Comparison of ENCODE assay signal across 20 mouse cellular contexts in the genomic region with DNA sequence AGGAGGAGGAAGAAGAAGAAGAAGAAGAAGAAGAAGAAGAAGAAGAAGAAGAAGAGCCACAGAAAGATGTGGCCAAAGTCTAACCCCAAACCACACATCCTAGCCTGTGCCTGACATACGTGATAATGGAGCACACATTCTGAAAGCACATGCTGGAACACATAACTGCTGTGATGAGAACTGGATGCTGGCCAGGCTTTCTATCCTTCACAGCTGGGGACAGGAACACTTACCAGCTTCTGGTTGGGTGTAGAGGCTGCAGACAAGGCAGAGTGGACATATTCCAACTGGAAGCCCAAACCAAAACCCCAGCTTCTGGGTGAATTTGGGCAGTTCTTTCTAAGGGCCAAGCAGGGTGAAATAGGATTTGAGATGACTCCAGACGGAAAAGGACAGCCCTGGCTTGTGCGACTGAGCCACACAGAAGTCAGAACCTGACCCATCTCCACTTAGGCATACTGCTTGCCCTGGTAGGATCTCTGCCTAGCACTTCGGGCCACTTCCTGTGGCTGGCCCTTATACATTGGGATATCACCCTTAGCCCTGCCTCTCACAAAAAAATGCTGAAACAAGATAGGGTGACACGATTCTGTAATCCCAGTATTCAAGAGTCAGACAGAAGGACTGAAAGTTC. TPM values are rescaled to one million over a fixed set of nuclear protein-coding genes. Genes with fewer than 3 reads are reported as not detected.
DNase-seq lines count a peak whose midpoint lies in the region; ATAC-seq and TF ChIP-seq lines count a peak whose summit lies in the region.
"Had no signal": no experiment of that assay in that cellular context is flagged by ENCODE, and none has a peak within 500 bp of the region (broad histone marks: within the 10 kb centered on the region; RNA-seq: fewer than 3 reads in every experiment).

No protein-coding gene starts in this region.

- H3K36me3 ChIP-seq in heart, postnatal 0 days (replicated peaks; ENCODE audit: control insufficient read depth, insufficient read depth, low read length) = no peaks in the 10 kb centered on the region
- no peaks in the 10 kb centered on the region for H3K36me3 ChIP-seq in kidney, adult 2 months (ENCODE audit: control insufficient read depth, insufficient read depth, low read length)
- H3K36me3 ChIP-seq in stomach, embryonic 14.5 days (ENCODE audit: control insufficient read depth, insufficient read depth, low read length) = no peaks in the 10 kb centered on the region
- no peaks in the 10 kb centered on the region for H3K36me3 ChIP-seq in stomach, postnatal 0 days (ENCODE audit: control insufficient read depth, insufficient read depth, low read length)
- H3K36me3 ChIP-seq: embryonic facial prominence, embryonic 15.5 days; forebrain, embryonic 10.5 days; limb, embryonic 13.5 days; liver, embryonic 15.5 days had no signal

- peak; percentile 66 for ATAC-seq in heart, postnatal 0 days (ENCODE audit: insufficient read depth, low read depth)
- ATAC-seq in stomach, embryonic 14.5 days (ENCODE audit: insufficient number of reproducible peaks, insufficient read depth, low FRiP score, low read depth) = peak; percentile 34; the same call in 1 of the 2 replicates
- ATAC-seq in stomach, postnatal 0 days (ENCODE audit: low FRiP score, low TSS enrichment) = no peak

- TF ChIP-seq EP300 in heart, postnatal 0 days (IDR thresholded peaks at IDR 0.05; ENCODE audit: low read depth) = no peak
- no peak for TF ChIP-seq EP300 in stomach, postnatal 0 days (optimal IDR thresholded peaks at IDR 0.05)

- DNase-seq in heart, postnatal 0 days (ENCODE audit: low spot score) = peak; percentile 70
- no peak for DNase-seq in heart, adult 9 months (ENCODE audit: low spot score in 2 of 2)
- peak; percentile 17 for DNase-seq in kidney, postnatal 14 days
- DNase-seq in kidney, adult 2 months = no peak
- no peak for DNase-seq in stomach, postnatal 0 days (ENCODE audit: low spot score)
- no peak for DNase-seq in layer of hippocampus, adult 11-12 months (ENCODE audit: low spot score)
- DNase-seq in left cerebral cortex, adult 2 months (ENCODE audit: extremely low spot score in 1 of 2, low spot score in 2 of 2) = no peak
- DNase-seq: adrenal gland, postnatal 25 days; cerebellum, adult 8-10 months; gastrocnemius, postnatal 36 days; kidney, adult 8-10 months; layer of hippocampus, adult 9-11 months; right cerebral cortex, adult 18-20 months had no signal

- H3K4me1 ChIP-seq in heart, postnatal 0 days (ENCODE audit: control insufficient read depth, insufficient read depth) = peaks cover 23% of the 10 kb centered on the region
- no peaks in the 10 kb centered on the region for H3K4me1 ChIP-seq in kidney, adult 2 months (ENCODE audit: control insufficient read depth, insufficient read depth, low read length)
- H3K4me1 ChIP-seq in stomach, embryonic 14.5 days (ENCODE audit: control insufficient read depth, insufficient read depth, low read length) = peaks cover 10% of the 10 kb centered on the region; the same call in 1 of the 2 replicates
- no peaks in the 10 kb centered on the region for H3K4me1 ChIP-seq in stomach, postnatal 0 days (replicated peaks; ENCODE audit: control insufficient read depth, insufficient read depth)

- intact Hi-C loops in left cerebral cortex, adult 2 months (cut with DNase I) = no loop called here

- no peaks in the 10 kb centered on the region for H3K27me3 ChIP-seq in heart, postnatal 0 days (ENCODE audit: control insufficient read depth, insufficient read depth, low read length)
- no peaks in the 10 kb centered on the region for H3K27me3 ChIP-seq in kidney, adult 2 months (replicated peaks; ENCODE audit: control insufficient read depth, insufficient read depth, low read length)
- no peaks in the 10 kb centered on the region for H3K27me3 ChIP-seq in stomach, embryonic 14.5 days (ENCODE audit: control insufficient read depth, insufficient read depth, low read length)
- H3K27me3 ChIP-seq in stomach, postnatal 0 days (ENCODE audit: control insufficient read depth, insufficient read depth, low read length) = no peaks in the 10 kb centered on the region
- H3K27me3 ChIP-seq: embryonic facial prominence, embryonic 15.5 days; limb, embryonic 13.5 days; liver, embryonic 15.5 days had no signal

- no peaks in the 10 kb centered on the region for H3K9me3 ChIP-seq in heart, postnatal 0 days (replicated peaks; ENCODE audit: control insufficient read depth, low read length)
- H3K9me3 ChIP-seq in stomach, embryonic 14.5 days (ENCODE audit: control insufficient read depth, low read depth, low read length) = no peaks in the 10 kb centered on the region
- no peaks in the 10 kb centered on the region for H3K9me3 ChIP-seq in stomach, postnatal 0 days (ENCODE audit: control insufficient read depth, low read length)
- H3K9me3 ChIP-seq: embryonic facial prominence, embryonic 15.5 days; forebrain, embryonic 10.5 days; limb, embryonic 13.5 days; liver, embryonic 15.5 days had no signal

- TF ChIP-seq POLR2A in kidney, adult 2 months (IDR thresholded peaks at IDR 0.05; ENCODE audit: low read depth, low read length) = no peak

- no peak overlapping the region for H3K27ac ChIP-seq in heart, postnatal 0 days (ENCODE audit: low read depth)
- no peak overlapping the region for H3K27ac ChIP-seq in kidney, adult 2 months (ENCODE audit: insufficient read depth, low read depth, low read length)
- no peak overlapping the region; the same call in 1 of the 2 replicates for H3K27ac ChIP-seq in stomach, embryonic 14.5 days (ENCODE audit: low read length)
- H3K27ac ChIP-seq in stomach, postnatal 0 days (replicated peaks) = no peak overlapping the region
- H3K27ac ChIP-seq in left cerebral cortex, adult 2 months = no peak overlapping the region
- H3K27ac ChIP-seq: embryonic facial prominence, embryonic 15.5 days; hindbrain, embryonic 14.5 days; limb, embryonic 13.5 days; liver, embryonic 15.5 days had no signal

- no peak overlapping the region for H3K9ac ChIP-seq in heart, postnatal 0 days (replicated peaks; ENCODE audit: low read depth, low read length)
- H3K9ac ChIP-seq in stomach, embryonic 14.5 days (replicated peaks; ENCODE audit: low read depth, low read length) = no peak overlapping the region
- no peak overlapping the region for H3K9ac ChIP-seq in stomach, postnatal 0 days (ENCODE audit: low read length)
- H3K9ac ChIP-seq: embryonic facial prominence, embryonic 15.5 days; hindbrain, embryonic 14.5 days; limb, embryonic 13.5 days; liver, embryonic 15.5 days had no signal

- no peak for TF ChIP-seq CTCF in heart, postnatal 0 days (IDR thresholded peaks at IDR 0.05; ENCODE audit: low read depth)
- no peak for TF ChIP-seq CTCF in kidney, adult 2 months (conservative IDR thresholded peaks at IDR 0.05; ENCODE audit: insufficient read depth, insufficient read length, low read depth, low read length)
- TF ChIP-seq CTCF in stomach, postnatal 0 days (IDR thresholded peaks at IDR 0.05; ENCODE audit: low read depth) = no peak
- no peak for TF ChIP-seq CTCF in left cerebral cortex, adult 2 months (IDR thresholded peaks at IDR 0.05)

- WGBS in heart, postnatal 0 days = 62% methylated on average over 5 of the region's 5 CpGs
- 79% methylated on average over 5 of the region's 5 CpGs for WGBS in kidney, adult 2 months
- WGBS in stomach, embryonic 14.5 days = 71% methylated on average over 5 of the region's 5 CpGs
- WGBS in stomach, postnatal 0 days = 59% methylated on average over 5 of the region's 5 CpGs

- no peak overlapping the region for H3K4me2 ChIP-seq in heart, postnatal 0 days (ENCODE audit: low read depth, low read length)
- H3K4me2 ChIP-seq in stomach, embryonic 14.5 days (replicated peaks; ENCODE audit: low read depth, low read length) = no peak overlapping the region
- H3K4me2 ChIP-seq in stomach, postnatal 0 days (replicated peaks; ENCODE audit: low read depth) = no peak overlapping the region
- H3K4me2 ChIP-seq: embryonic facial prominence, embryonic 15.5 days; heart, embryonic 11.5 days; hindbrain, embryonic 14.5 days; limb, embryonic 13.5 days; liver, embryonic 15.5 days had no signal

- no peak overlapping the region for H3K4me3 ChIP-seq in heart, postnatal 0 days (ENCODE audit: low read depth, low read length)
- no peak overlapping the region for H3K4me3 ChIP-seq in kidney, adult 2 months (ENCODE audit: insufficient read depth, low read depth, low read length)
- no peak overlapping the region for H3K4me3 ChIP-seq in stomach, embryonic 14.5 days (ENCODE audit: low read depth, low read length)
- H3K4me3 ChIP-seq in stomach, postnatal 0 days (ENCODE audit: low read depth, low read length) = no peak overlapping the region
- no peak overlapping the region for H3K4me3 ChIP-seq in left cerebral cortex, adult 2 months
- H3K4me3 ChIP-seq: embryonic facial prominence, embryonic 15.5 days; forebrain, embryonic 10.5 days; limb, embryonic 13.5 days; liver, embryonic 15.5 days had no signal

RNA-seq across cellular contexts. Expression of a gene that starts 15.1 kb away (rescaled TPM):
- total RNA-seq in heart, postnatal 0 days (2014; rRNA removed; ENCODE audit: low replicate concordance) = 53.0 and 85.3 TPM in 2 replicates
- polyA plus RNA-seq in heart, postnatal 0 days (2015; fragmentation: Nextera tagmentation; extraction: Ambion mirVana) = 13.8 and 15.7 TPM in 2 replicates
- polyA plus RNA-seq in kidney, adult 2 months (2012; rRNA removed) = 31.3 and 32.6 TPM in 2 replicates
- 80.4 and 81.7 TPM in 2 replicates for polyA plus RNA-seq in stomach, embryonic 14.5 days (2014; fragmentation: Nextera tagmentation; extraction: Ambion mirVana)
- 32.2 and 36.8 TPM in 2 replicates for polyA plus RNA-seq in stomach, postnatal 0 days (2015; fragmentation: Nextera tagmentation; extraction: Ambion mirVana)
- 100 to 1,000 TPM; 125 to 130 TPM for total RNA-seq in left cerebral cortex, adult 2 months (2021)

Comparison
In these comparisons a context has a peak if more than half of its experiments do, and no peak if none do; other contexts are left out.
1. DNase-seq: peak in heart, postnatal 0 days (single experiment) and kidney, postnatal 14 days (single experiment); none in heart, adult 9 months (0 of 2), kidney, adult 2 months (single experiment), stomach, postnatal 0 days (single experiment), layer of hippocampus, adult 11-12 months (single experiment) and left cerebral cortex, adult 2 months (0 of 2).